Mouse (Mus musculus) mammary gland, adult 2 months (tissue): ENCODE measurements around the gene Sox1. TPM values are rescaled to one million over a fixed set of nuclear protein-coding genes. Genes with fewer than 3 reads are reported as not detected.

Experiments
- polyA plus RNA-seq: library from polyadenylated mRNA; depleted of rRNA; stranded (reverse); fragments of >200 nt; gene quantifications from 2 replicates; pipeline ENCODE4 v1.2.3, GENCODE M21; 2012; ENCODE audit warnings: low replicate concordance; rRNA removed

Sox1 gene
- polyA plus RNA-seq = not detected in 2 replicates

DNA sequence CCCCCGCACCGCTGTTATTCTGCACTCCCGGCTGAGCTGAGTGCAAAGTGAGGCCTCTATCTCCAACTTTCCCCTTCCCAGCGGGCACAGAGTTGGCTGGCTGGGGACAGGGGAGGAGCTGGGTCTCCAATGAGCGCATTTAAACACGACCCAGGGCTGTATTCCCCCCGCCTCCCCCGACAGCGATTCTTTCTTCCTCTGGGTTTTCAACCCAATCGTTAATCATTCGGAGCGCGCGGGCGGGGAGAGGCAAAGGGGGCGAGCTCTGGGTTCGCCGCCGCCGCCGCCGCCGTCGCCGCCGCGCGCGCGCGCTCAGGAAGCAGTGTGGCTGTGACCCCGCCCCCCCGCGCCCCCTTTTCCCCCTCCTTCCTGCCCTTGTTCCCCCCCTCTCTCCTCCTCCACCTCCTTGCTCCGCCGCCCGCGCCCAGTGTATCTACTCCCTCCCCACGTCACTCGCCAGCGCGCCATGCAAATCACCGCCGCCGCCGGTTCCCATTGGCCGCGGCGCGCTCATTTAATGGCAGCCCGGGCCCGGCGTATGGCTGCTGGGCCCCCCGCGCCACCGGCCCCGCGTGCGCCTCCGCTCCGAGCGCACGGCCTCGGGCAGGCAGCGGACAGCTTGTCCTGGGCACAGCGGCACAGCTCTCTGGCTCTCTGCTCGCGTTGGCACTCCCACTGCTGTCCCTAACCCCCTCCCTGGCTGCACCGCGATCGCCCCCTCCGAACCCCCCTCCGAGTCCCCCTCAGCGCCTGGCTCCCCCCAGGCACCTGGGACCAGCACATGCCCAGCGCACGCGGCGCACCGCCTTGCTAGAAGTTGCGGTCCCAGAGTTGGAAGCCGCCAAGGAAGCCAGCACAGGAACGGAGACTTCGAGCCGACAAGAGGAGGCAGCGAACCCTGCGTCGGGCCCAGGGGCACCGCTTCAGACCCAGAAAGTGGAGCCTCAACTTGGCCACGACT lies at the start of gene Sox1:
Sox1 (plus strand) TSS at position 225 of the 961 bp plus-strand sequence.

Other genes starting within 250 kb of the Sox1 start
- not detected in 2 replicates for gene A230072I06Rik, start 116.5 kb upstream of the Sox1 start, polyA plus RNA-seq
- gene Spaca7, start 177.7 kb downstream of the Sox1 start, polyA plus RNA-seq = not detected in 2 replicates